Mouse (Mus musculus) small intestine, adult 2 months (tissue): ENCODE measurements at regions not wholly inside any gene's neighbourhood (a gene's known extent, or its start where the extent isn't known, plus 50 kb on each side); places are given as distances from the start of the nearest gene placed in this dataset.

Source experiments
- CTCF ChIP-seq: fragments of 200-500 bp; IDR thresholded peaks from 2 replicates; pipeline ENCODE4 v1.5.1; 2012; ENCODE audit warnings: low read depth, mild to moderate bottlenecking, control low read depth, inconsistent platforms, low read length, moderate library complexity, mixed read lengths; ENCODE audit not compliant: insufficient replicate concordance, insufficient read length; ENCODE audit errors: extremely low read depth
- POLR2A ChIP-seq: fragments of 200-500 bp; IDR thresholded peaks from 2 replicates; pipeline ENCODE4 v1.6.1; 2012; ENCODE audit warnings: low read depth, mild to moderate bottlenecking, control low read depth, inconsistent platforms, low read length, moderate library complexity

GRCm38 (mm10) chr2:173352756-173353139, 76.4 kb upstream of the Pmepa1 start:
- TF ChIP-seq CTCF, result no peak
- no peak for TF ChIP-seq POLR2A
